Mouse (Mus musculus): ENCODE data around the gene Sertad3. TPM values are rescaled to one million over a fixed set of nuclear protein-coding genes. Genes with fewer than 3 reads are reported as not detected.

Sertad3 gene
- total and polyA plus RNA-seq, 3 experiments, result 2.0 to 6.7 TPM; not detected in 1

- peak overlapping the region; percentile 9 to 19 for H3K4me3 ChIP-seq (ENCODE audit: control insufficient read depth in 1 of 2, insufficient read depth in 1 of 2, low read depth in 2 of 2, low read length in 2 of 2)
- peak; percentile 94 for DNase-seq (ENCODE audit: low read depth, low spot score)
- H3K36me3 ChIP-seq (ENCODE audit: control insufficient read depth in 1 of 2, insufficient read depth in 2 of 2, low read length in 2 of 2), result peaks cover 0 to 55% of the 10 kb centered on the region in 2 experiments; a peak in 3 of 4 replicates
- H3K27ac ChIP-seq (ENCODE audit: control insufficient read depth, low read depth, low read length), result peak overlapping the region; percentile 91
- H3K9me3 ChIP-seq (replicated peaks; ENCODE audit: insufficient read depth, low read length), result no peaks in the 10 kb centered on the region
- no peaks in the 10 kb centered on the region for H3K27me3 ChIP-seq (ENCODE audit: control insufficient read depth in 1 of 2, insufficient read depth in 2 of 2, low read length in 2 of 2)
- H3K4me1 ChIP-seq (ENCODE audit: control insufficient read depth in 1 of 2, insufficient read depth in 2 of 2, low read length in 2 of 2), result peaks cover 10 to 27% of the 10 kb centered on the region in 2 experiments
- H3K9ac ChIP-seq (ENCODE audit: control insufficient read depth, low read depth, low read length, poor library complexity, severe bottlenecking), result peak overlapping the region; percentile 20; the same call in 1 of the 2 replicates
- peaks cover 21% of the 10 kb centered on the region for H3K79me2 ChIP-seq (ENCODE audit: control insufficient read depth, insufficient read depth, low read length, poor library complexity)
- TF ChIP-seq NRF1 (IDR thresholded peaks at IDR 0.05; ENCODE audit: insufficient read depth, low read depth, low read length, poor library complexity, severe bottlenecking) (no peak), MEF2A (IDR thresholded peaks at IDR 0.05; ENCODE audit: extremely low read depth, insufficient replicate concordance, low read depth, low read length, poor library complexity, severe bottlenecking) (no peak), ZNF384 (IDR thresholded peaks at IDR 0.05; ENCODE audit: low read depth, low read length) (peak; percentile 62), BHLHE40 (IDR thresholded peaks at IDR 0.05; ENCODE audit: borderline replicate concordance, low read depth, low read length) (peak; percentile 96), GABPA (IDR thresholded peaks at IDR 0.05; ENCODE audit: low read depth, low read length) (no peak), MAZ (IDR thresholded peaks at IDR 0.05; ENCODE audit: low read depth, low read length) (no peak; the same call in 1 of the 2 replicates), MAFK (IDR thresholded peaks at IDR 0.05; ENCODE audit: borderline replicate concordance, low read depth, low read length) (no peak), EP300 (IDR thresholded peaks at IDR 0.05; ENCODE audit: low read depth in 1 of 2, low read length in 2 of 2) (peak; percentile 64 to 88; a peak in 3 of 4 replicates), TCF12 (IDR thresholded peaks at IDR 0.05; ENCODE audit: low read depth, low read length) (peak; percentile 77), SIN3A (IDR thresholded peaks at IDR 0.05; ENCODE audit: low read length) (peak; percentile 92), USF1 (IDR thresholded peaks at IDR 0.05; ENCODE audit: low read depth, low read length) (peak; percentile 98), CHD2 (IDR thresholded peaks at IDR 0.05; ENCODE audit: low read length) (no peak), RCOR1 (IDR thresholded peaks at IDR 0.05; ENCODE audit: low read depth, low read length) (peak; percentile 74), USF2 (IDR thresholded peaks at IDR 0.05; ENCODE audit: borderline replicate concordance in 1 of 2, insufficient read depth in 1 of 2, low read depth in 1 of 2, low read length in 2 of 2) (peak; percentile 90 to 94), MXI1 (IDR thresholded peaks at IDR 0.05; ENCODE audit: low read depth, low read length) (peak; percentile 90), HCFC1 (IDR thresholded peaks at IDR 0.05; ENCODE audit: low read depth, low read length) (no peak; the same call in 1 of the 2 replicates), RAD21 (IDR thresholded peaks at IDR 0.05; ENCODE audit: low read depth, low read length) (no peak), MYC (IDR thresholded peaks at IDR 0.05; ENCODE audit: low read depth, low read length) (peak; percentile 36; the same call in 1 of the 2 replicates), ZC3H11A (IDR thresholded peaks at IDR 0.05; ENCODE audit: low read depth, low read length) (no peak), JUND (IDR thresholded peaks at IDR 0.05; ENCODE audit: low read depth, low read length) (no peak), ELF1 (IDR thresholded peaks at IDR 0.05; ENCODE audit: low read depth, low read length) (no peak), CTCF (IDR thresholded peaks at IDR 0.05 in 2 of 3, conservative IDR thresholded peaks at IDR 0.05 in 1 of 3; ENCODE audit: control insufficient read depth in 1 of 3, insufficient read depth in 1 of 3, low read depth in 2 of 3, low read length in 3 of 3, poor library complexity in 1 of 3, severe bottlenecking in 1 of 3) (no peak), ZKSCAN1 (IDR thresholded peaks at IDR 0.05; ENCODE audit: low read depth, low read length) (no peak), TAL1 (IDR thresholded peaks at IDR 0.05; ENCODE audit: low read length) (peak; percentile 48; the same call in 1 of the 2 replicates), UBTF (IDR thresholded peaks at IDR 0.05; ENCODE audit: borderline replicate concordance, insufficient read depth, low read depth, low read length) (no peak), E2F4 (IDR thresholded peaks at IDR 0.05; ENCODE audit: borderline replicate concordance, low read depth, low read length) (no peak), NELFE (IDR thresholded peaks at IDR 0.05; ENCODE audit: low read depth, low read length) (no peak), POLR2AphosphoS2 (IDR thresholded peaks at IDR 0.05; ENCODE audit: low read length) (no peak), CHD1 (IDR thresholded peaks at IDR 0.05; ENCODE audit: low read depth, low read length) (no peak), TBP (IDR thresholded peaks at IDR 0.05; ENCODE audit: low read depth, low read length) (peak; percentile 99), ZMIZ1 (IDR thresholded peaks at IDR 0.05; ENCODE audit: low read depth, low read length) (no peak), POLR2AphosphoS5 (IDR thresholded peaks at IDR 0.05; ENCODE audit: borderline replicate concordance, low read depth, low read length) (no peak), MAX (IDR thresholded peaks at IDR 0.05; ENCODE audit: low read length) (peak; percentile 93), GATA1 (IDR thresholded peaks at IDR 0.05; ENCODE audit: low read depth, low read length) (peak; percentile 83), SMC3 (IDR thresholded peaks at IDR 0.05; ENCODE audit: low read depth, low read length) (no peak), KAT2A (conservative IDR thresholded peaks at IDR 0.05; ENCODE audit: low read depth, low read length) (no peak)
These were observed 19.0 kb upstream of the Sertad3 start for GRCm38 (mm10) chr7:27454461-27455121.
